Mouse (Mus musculus) fat pad, adult 2 months (tissue): ENCODE results near the gene Ncoa3.
"Not testable (repeated sequence)": the region's sequence is repeated elsewhere in the genome, so short reads cannot be mapped to it uniquely, and the experiment has no call there.

Experiments
- DNase-seq: peaks from one replicate; pipeline ENCODE4 v3.0.0-alpha.2; 2011; ENCODE audit warnings: low read depth, low spot score; ENCODE audit errors: extremely low read depth

Gene Ncoa3

GRCm38 (mm10) chr2:165992270-165993172 lies at the start of gene Ncoa3:
Gene Ncoa3, plus strand, starts transcription at chr2:165992636.
- DNase-seq, result no peak

GRCm38 (mm10) chr2:165943113-165943512 lies 49.3 kb upstream of the Ncoa3 start:
- no peak for DNase-seq

DNA sequence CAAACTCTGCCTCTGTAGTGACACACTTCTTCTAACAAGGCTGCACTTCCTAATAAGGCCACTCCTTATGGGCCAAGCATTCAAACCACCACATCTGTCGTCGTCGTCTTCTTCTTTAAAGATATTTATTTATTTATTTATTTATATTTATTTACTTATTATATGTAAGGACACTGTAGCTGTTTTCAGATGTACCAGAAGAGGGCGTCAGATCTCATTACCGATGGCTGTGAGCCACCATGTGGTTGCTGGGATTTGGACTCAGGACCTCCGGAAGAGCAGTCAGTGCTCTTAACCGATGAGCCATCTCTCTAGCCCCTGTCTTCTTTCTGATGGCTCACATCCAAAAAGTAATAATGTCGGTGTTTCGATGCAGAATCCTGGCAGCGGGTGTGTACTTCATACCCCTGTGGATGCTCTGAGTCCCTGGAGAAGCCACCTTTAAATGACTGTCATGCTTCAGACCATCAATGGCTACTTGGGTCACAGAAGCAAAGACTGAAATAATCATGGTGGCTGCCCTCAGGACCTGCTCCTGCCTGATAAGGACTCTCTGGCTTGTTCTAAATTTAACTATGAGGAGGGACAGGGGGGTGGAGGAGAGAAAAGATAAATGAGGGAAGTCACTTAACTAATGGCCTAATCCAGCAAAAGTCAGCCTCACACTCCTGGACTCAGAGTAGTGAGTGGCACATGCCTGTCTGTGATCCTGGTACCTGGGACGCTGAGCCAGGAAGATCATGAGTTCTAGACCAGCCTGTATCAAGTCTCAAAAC lies 47.7 kb upstream of the Ncoa3 start:
- DNase-seq, result no peak

- DNase-seq, result no peak
These were observed 46.3 kb upstream of the Ncoa3 start for GRCm38 (mm10) chr2:165946046-165946564.

DNA sequence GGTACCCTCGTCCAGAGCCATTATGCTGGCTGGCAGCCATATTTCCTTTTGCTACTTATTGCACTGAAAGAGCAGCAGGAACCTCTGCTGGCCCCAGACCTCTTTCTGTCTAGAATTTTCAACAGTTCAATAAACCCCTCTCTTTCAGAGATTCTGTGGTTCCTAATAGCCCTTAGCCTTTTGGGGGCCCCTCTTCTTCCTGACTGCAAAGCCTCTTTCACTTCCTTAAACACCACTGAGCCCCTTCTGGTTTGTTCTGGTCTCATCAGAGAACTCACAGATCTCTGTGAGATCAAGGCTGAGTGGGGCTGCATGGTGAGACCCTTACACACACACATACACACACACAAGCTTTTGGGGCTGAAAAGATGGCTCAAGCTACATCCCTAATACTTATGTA lies 44.4 kb upstream of the Ncoa3 start:
- DNase-seq, result no peak

- DNase-seq, result not testable (repeated sequence)
These were observed 43.7 kb upstream of the Ncoa3 start for GRCm38 (mm10) chr2:165948785-165949184.

GRCm38 (mm10) chr2:165949719-165950118 lies 42.7 kb upstream of the Ncoa3 start:
- no peak for DNase-seq

- DNase-seq, result no peak
These were observed 40.9 kb upstream of the Ncoa3 start for GRCm38 (mm10) chr2:165951432-165952068.

DNA sequence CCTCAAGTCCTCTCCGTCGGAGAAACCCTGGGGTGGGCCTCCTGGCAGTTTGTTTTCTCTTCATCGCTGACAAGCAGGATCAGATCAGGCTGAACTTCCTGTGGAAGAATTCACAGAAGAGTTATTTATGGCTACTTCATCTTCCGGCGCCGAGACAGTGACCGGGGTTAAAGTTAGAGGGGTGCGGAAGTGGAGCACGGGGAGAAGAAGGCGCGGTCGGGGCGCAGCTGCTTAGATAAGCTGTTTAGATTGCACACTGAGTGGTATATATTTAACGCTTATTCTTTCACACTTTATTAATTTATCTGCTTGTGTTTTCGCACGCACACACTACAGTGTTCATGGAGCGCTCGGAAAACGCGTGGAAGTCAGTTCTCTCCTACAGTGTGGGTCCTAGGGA lies 37.6 kb upstream of the Ncoa3 start:
- DNase-seq, result no peak

DNA sequence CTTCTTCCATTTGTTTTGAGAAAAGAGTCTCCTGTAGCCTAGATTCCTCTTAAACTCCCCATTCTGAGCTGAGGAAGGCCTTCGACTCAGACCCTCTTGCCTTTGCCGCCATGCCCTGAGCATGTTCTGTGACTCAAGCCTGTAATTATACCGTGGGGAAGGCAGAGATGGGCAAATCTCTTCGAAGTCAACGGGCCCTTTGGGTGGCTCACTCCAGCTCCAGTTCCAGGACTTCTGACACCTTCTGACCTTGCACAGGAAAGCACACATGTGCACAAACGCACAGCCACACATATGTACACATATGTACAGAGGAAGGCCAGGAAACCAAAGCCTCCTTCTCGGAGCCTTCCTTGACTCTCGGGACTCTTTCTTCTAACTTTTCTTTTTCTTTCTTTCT lies 37.0 kb upstream of the Ncoa3 start:
- DNase-seq, result no peak

- no peak for DNase-seq
These were observed 36.2 kb upstream of the Ncoa3 start for GRCm38 (mm10) chr2:165956096-165956740.

DNA sequence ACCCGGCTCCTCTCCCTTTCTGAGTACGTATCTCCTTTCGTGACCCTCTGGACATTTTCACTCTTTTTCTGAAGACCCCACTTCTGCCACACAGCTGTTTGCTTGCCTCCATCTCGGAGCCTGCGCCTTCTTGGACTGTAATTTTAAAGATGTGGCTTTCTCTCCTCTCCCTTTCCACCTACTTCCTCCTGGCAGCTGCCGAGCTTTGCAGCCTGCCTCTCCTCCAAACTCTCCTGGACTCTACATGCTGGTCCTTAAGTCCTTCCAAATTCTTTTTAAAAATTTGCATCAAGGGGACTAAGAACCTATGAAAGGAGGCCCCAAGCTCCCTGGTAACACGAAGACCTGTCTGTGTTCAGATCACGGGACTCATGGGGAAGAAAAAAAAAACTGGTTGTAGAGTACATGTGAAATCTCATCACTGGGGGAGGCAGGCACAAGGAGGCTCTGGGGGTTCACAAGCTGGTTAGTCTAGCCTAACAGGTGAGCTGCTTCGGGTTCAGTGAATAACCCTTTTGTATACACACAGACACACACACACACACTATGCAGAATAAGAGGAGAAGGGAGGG lies 35.1 kb upstream of the Ncoa3 start:
- no peak for DNase-seq

- DNase-seq, result no peak
These were observed 33.9 kb upstream of the Ncoa3 start for GRCm38 (mm10) chr2:165958556-165958955.

DNA sequence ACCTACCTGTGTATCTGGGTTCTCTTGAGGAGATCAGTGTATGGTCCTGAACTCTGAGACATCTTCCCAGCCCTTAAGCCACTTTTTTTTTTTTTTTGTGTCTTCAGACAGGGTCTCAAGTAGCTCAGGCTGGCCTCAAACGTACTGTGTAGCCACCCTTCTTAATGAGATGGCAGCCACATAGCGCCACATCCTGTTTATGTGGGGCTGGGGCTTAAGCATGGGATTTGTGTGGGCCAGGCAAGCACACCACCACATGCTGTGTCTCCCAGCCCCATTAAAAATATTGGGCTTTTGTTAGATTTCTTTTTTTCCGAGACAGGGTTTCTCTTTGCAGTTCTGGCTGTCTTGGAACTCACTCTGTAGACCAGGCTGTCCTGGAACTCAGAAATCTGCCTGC lies 31.7 kb upstream of the Ncoa3 start:
- DNase-seq, result no peak

DNA sequence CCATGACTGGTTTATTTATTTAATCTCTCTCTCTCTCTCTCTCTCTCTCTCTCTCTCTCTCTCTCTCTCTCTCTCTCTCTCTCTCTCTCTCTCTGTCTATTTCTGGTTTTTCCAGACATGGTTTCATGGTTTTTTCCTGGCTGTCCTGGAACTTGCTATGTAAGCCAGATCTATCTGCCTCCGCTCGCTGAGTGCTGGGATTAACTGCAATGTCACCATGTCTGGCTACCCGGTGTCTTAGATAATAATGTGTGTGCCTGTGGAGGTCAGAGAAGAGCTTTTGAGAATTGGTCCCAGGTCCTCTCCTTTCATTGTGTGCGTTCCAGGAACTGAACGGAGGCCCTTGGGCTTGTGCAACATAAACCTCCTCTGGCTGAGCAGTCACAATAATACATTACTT lies 29.6 kb upstream of the Ncoa3 start:
- no peak for DNase-seq

GRCm38 (mm10) chr2:165964121-165964520 lies 28.3 kb upstream of the Ncoa3 start:
- DNase-seq, result no peak

- no peak for DNase-seq
These were observed 25.4 kb upstream of the Ncoa3 start for GRCm38 (mm10) chr2:165967076-165967475.

DNA sequence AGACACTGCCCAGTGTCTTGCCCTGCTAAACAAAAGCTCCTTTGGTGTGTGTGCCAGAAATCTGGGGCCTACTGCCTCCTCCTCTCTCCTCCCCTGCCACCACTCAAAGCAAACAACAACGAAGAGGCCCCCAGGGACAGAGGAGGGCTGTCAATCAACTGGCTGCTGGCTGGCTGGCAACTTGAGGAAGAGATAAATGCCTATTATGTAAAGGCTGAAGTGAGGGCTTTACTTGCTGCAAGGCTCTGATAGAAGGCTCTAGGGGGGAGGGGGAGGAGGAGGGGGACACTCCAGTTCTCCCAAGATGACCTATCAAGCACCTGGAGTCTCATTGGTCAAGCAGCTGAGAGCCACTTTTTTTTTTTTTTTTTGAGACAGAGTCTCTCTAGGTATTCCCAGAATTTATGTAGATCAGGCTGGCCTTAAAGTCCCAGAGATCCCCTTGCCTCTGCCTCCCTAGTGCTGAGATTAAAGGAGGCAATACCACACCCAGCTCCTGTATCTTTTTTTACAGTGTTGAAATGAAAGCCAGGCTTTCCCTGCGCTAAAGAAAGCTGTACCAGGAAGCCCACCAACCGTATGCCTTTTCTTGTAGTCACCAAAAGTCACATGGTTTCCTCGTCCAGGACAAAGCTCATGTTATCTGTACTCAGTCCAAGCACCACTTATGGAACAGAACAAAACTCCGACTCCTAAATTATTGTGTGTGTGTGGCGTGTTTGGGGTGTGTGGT lies 24.4 kb upstream of the Ncoa3 start:
- no peak for DNase-seq

- DNase-seq, result no peak
These were observed 23.6 kb upstream of the Ncoa3 start for GRCm38 (mm10) chr2:165968876-165969275.

- no peak for DNase-seq
These were observed 23.0 kb upstream of the Ncoa3 start for GRCm38 (mm10) chr2:165969391-165969790.
